Mouse (Mus musculus) 3134 (cell line): ENCODE results near the gene Srr.

Experiments
- DNase-seq: peaks from one replicate; pipeline ENCODE4 v3.0.0-alpha.2; 2011; ENCODE audit warnings: low spot score; ENCODE audit not compliant: insufficient read length; ENCODE audit errors: extremely low read depth

The Srr gene

GRCm38 (mm10) chr11:74925577-74926387 is at the start of gene Srr, which contains the start of gene Smg6:
Gene Srr (minus strand): TSS chr11:74925948.
Gene Smg6 (plus strand): TSS chr11:74925823.
- DNase-seq, result peak; percentile 96

- DNase-seq, result no peak
Measured at GRCm38 (mm10) chr11:74974615-74975014, 48.9 kb upstream of the Srr start.

GRCm38 (mm10) chr11:74973290-74974157 is 47.8 kb upstream of the Srr start:
- DNase-seq, result no peak

- peak; percentile 21 for DNase-seq
Measured at GRCm38 (mm10) chr11:74965516-74965915, 39.8 kb upstream of the Srr start.

- no peak for DNase-seq
Measured at GRCm38 (mm10) chr11:74962846-74963407, 37.2 kb upstream of the Srr start.

- DNase-seq, result no peak
Measured at GRCm38 (mm10) chr11:74961953-74962352, 36.2 kb upstream of the Srr start.

- no peak for DNase-seq
Measured at GRCm38 (mm10) chr11:74960031-74960551, 34.3 kb upstream of the Srr start.

GRCm38 (mm10) chr11:74959501-74959900 is 33.8 kb upstream of the Srr start:
- no peak for DNase-seq

GRCm38 (mm10) chr11:74957600-74957999 is 31.9 kb upstream of the Srr start:
- DNase-seq, result no peak

- no peak for DNase-seq
Measured at GRCm38 (mm10) chr11:74956006-74956405, 30.3 kb upstream of the Srr start.

- DNase-seq, result no peak
Measured at GRCm38 (mm10) chr11:74954901-74955300, 29.2 kb upstream of the Srr start.

- no peak for DNase-seq
Measured at GRCm38 (mm10) chr11:74946348-74946747, 20.6 kb upstream of the Srr start.

- DNase-seq, result no peak
Measured at GRCm38 (mm10) chr11:74930391-74930790, 4.6 kb upstream of the Srr start.

GRCm38 (mm10) chr11:74929111-74929510 is 3.4 kb upstream of the Srr start:
- no peak for DNase-seq

- DNase-seq, result no peak
Measured at GRCm38 (mm10) chr11:74927236-74927725, 1.5 kb upstream of the Srr start.

GRCm38 (mm10) chr11:74926388-74927005 is 749 bp upstream of the Srr start:
- DNase-seq, result peak; percentile 39

GRCm38 (mm10) chr11:74924149-74924548 is 1.6 kb downstream of the Srr start:
- DNase-seq, result peak; percentile 37

- DNase-seq, result no peak
Measured at GRCm38 (mm10) chr11:74919249-74919648, 6.5 kb downstream of the Srr start.

- DNase-seq, result no peak
Measured at GRCm38 (mm10) chr11:74912492-74912891, 13.3 kb downstream of the Srr start.

GRCm38 (mm10) chr11:74909978-74910377 is 15.8 kb downstream of the Srr start:
- no peak for DNase-seq
